ENCODE assay signal across 23 mouse cellular contexts in the genomic region with DNA sequence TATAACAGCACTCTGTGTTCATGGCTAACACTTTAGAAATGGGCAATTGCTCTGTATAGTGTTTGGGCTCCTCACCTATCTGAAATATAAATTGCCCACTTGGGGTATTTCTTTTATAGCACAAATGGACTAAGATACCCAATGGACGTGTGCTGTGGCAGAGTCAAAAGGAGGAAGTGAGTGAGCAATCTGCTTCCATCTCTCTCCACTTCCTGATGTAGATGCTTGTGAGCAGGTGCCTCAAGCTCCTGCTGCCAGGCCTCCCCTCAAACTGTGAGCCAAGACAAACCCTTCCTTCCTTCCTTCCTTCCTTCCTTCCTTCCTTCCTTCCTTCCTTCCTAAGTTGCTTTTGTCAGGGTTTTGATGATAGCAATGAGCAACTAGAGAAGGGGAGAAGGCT.
DNase-seq lines count a peak whose midpoint lies in the region; ATAC-seq and TF ChIP-seq lines count a peak whose summit lies in the region.
"Had no signal": no experiment of that assay in that cellular context is flagged by ENCODE, and none has a peak within 500 bp of the region (broad histone marks: within the 10 kb centered on the region; RNA-seq: fewer than 3 reads in every experiment).

No protein-coding gene starts in this region.

- no peak for TF ChIP-seq CTCF in left cerebral cortex, adult 2 months (IDR thresholded peaks at IDR 0.05)
- no peak for TF ChIP-seq CTCF in cortical plate, adult 2 months (IDR thresholded peaks at IDR 0.05; ENCODE audit: extremely low read depth, insufficient read depth, low read length)

- peaks cover 11% of the 10 kb centered on the region for H3K4me1 ChIP-seq in cortical plate, adult 2 months (ENCODE audit: control insufficient read depth, insufficient read depth, low read length)
- H3K4me1 ChIP-seq in hindbrain, embryonic 14.5 days (replicated peaks; ENCODE audit: control insufficient read depth, insufficient read depth, low read length), result peaks cover 2% of the 10 kb centered on the region; the same call in 1 of the 2 replicates

- H3K9me3 ChIP-seq in hindbrain, embryonic 14.5 days (ENCODE audit: control insufficient read depth, low read length), result no peaks in the 10 kb centered on the region
- H3K9me3 ChIP-seq: embryonic facial prominence, embryonic 13.5 days; heart, embryonic 12.5 days; hindbrain, embryonic 13.5 days; liver, embryonic 13.5 days; midbrain, embryonic 15.5 days had no signal

- intact Hi-C loops in left cerebral cortex, adult 2 months (cut with DNase I), result loop anchor here (1.0 to 2.0 kb wide), 4 partner anchors 27 to 145 kb away; no protein-coding TSS in a partner anchor
- intact Hi-C loops in left cerebral cortex, postnatal 4 days (cut with DNase I), result no loop called here

- H3K36me3 ChIP-seq in hindbrain, embryonic 14.5 days (replicated peaks; ENCODE audit: control insufficient read depth, insufficient read depth), result no peaks in the 10 kb centered on the region
- H3K36me3 ChIP-seq: embryonic facial prominence, embryonic 13.5 days; heart, embryonic 12.5 days; hindbrain, embryonic 13.5 days; liver, embryonic 13.5 days; midbrain, embryonic 15.5 days had no signal

- 92% methylated on average over 1 of the region's 1 CpGs for WGBS in hindbrain, embryonic 14.5 days

- H3K4me2 ChIP-seq in hindbrain, embryonic 14.5 days (replicated peaks), result no peak overlapping the region
- H3K4me2 ChIP-seq: embryonic facial prominence, embryonic 13.5 days; heart, embryonic 12.5 days; hindbrain, embryonic 13.5 days; liver, embryonic 13.5 days; lung, embryonic 14.5 days; midbrain, embryonic 15.5 days had no signal

- no peak overlapping the region for H3K9ac ChIP-seq in hindbrain, embryonic 14.5 days
- H3K9ac ChIP-seq: embryonic facial prominence, embryonic 13.5 days; heart, embryonic 12.5 days; hindbrain, embryonic 13.5 days; liver, embryonic 13.5 days; lung, embryonic 14.5 days; midbrain, embryonic 15.5 days had no signal

- no peak for DNase-seq in left cerebral cortex, adult 2 months (ENCODE audit: extremely low spot score in 1 of 2, low spot score in 2 of 2)
- no peak for DNase-seq in left cerebral cortex, postnatal 4 days
- DNase-seq in A20 (ENCODE audit: low read depth, low spot score), result peak; percentile 19
- no peak for DNase-seq in hindbrain, embryonic 14.5 days (ENCODE audit: low spot score)
- DNase-seq in heart, adult 18-20 months, result no peak
- DNase-seq in adrenal gland, adult 8-10 months, result no peak
- DNase-seq: adrenal gland, postnatal 10 days; B cell, adult 2 months; cerebellum, adult 11 months; cerebellum, adult 9-10 months; kidney, adult 9 months; kidney, postnatal 10 days; liver, embryonic 13.5 days; thymus, adult 18-20 months; thymus, postnatal 25 days had no signal

- H3K4me3 ChIP-seq in left cerebral cortex, adult 2 months, result no peak overlapping the region
- H3K4me3 ChIP-seq in cortical plate, adult 2 months (ENCODE audit: insufficient read depth, low read length), result no peak overlapping the region
- H3K4me3 ChIP-seq in hindbrain, embryonic 14.5 days (replicated peaks; ENCODE audit: low read length), result no peak overlapping the region
- H3K4me3 ChIP-seq: embryonic facial prominence, embryonic 13.5 days; heart, embryonic 12.5 days; hindbrain, embryonic 13.5 days; liver, embryonic 13.5 days; midbrain, embryonic 15.5 days had no signal

- no peak for TF ChIP-seq POLR2A in cortical plate, adult 2 months (IDR thresholded peaks at IDR 0.05; ENCODE audit: extremely low read depth, insufficient read depth, low read length)

- H3K27ac ChIP-seq in left cerebral cortex, adult 2 months, result peak overlapping the region; percentile 24
- H3K27ac ChIP-seq in cortical plate, adult 2 months (ENCODE audit: insufficient read depth, low read length), result 0 out of 2 replicates have a peak overlapping the region, but pooled peaks have one; percentile 40
- no peak overlapping the region for H3K27ac ChIP-seq in hindbrain, embryonic 14.5 days
- H3K27ac ChIP-seq: embryonic facial prominence, embryonic 13.5 days; hindbrain, embryonic 13.5 days; liver, embryonic 13.5 days; midbrain, embryonic 15.5 days had no signal

- H3K27me3 ChIP-seq in hindbrain, embryonic 14.5 days (ENCODE audit: control insufficient read depth, insufficient read depth, low read length), result no peaks in the 10 kb centered on the region
- H3K27me3 ChIP-seq: embryonic facial prominence, embryonic 13.5 days; heart, embryonic 12.5 days; hindbrain, embryonic 13.5 days; liver, embryonic 13.5 days; midbrain, embryonic 15.5 days had no signal

- ATAC-seq in neutrophil, adult 5-6 weeks (ENCODE audit: extremely low read depth, insufficient number of reproducible peaks, low FRiP score, poor library complexity, severe bottlenecking), result peak; percentile 45; the same call in 1 of the 2 replicates
- no peak for ATAC-seq in hindbrain, embryonic 14.5 days (ENCODE audit: low FRiP score)
- ATAC-seq: intestine, postnatal 0 days; midbrain, embryonic 15.5 days had no signal
